Mouse (Mus musculus) left cerebral cortex, adult 2 months (tissue): ENCODE results near the gene Fermt2. TPM values are rescaled to one million over a fixed set of nuclear protein-coding genes. Genes with fewer than 3 reads are reported as not detected.
"Not testable (repeated sequence)": the region's sequence is repeated elsewhere in the genome, so short reads cannot be mapped to it uniquely, and the experiment has no call there.

ENCODE experiments used
- DNase-seq, 2 experiments: peaks; one replicate each; pipeline ENCODE4 v3.0.0; 2021 to 2022; ENCODE audit warnings: low spot score in 2 of 2, mixed read lengths in 1 of 2; ENCODE audit errors: extremely low spot score in 1 of 2
- H3K27ac ChIP-seq: fragments of 200-600 bp; 2 replicates; pipeline ENCODE4 v1.8.1; 2022
- H3K4me3 ChIP-seq: fragments of 200-600 bp; 2 replicates; pipeline ENCODE4 v1.8.1; 2022
- CTCF ChIP-seq: fragments of 200-600 bp; IDR thresholded peaks from 2 replicates; pipeline ENCODE4 v1.8.1; 2022; ENCODE audit warnings: antibody characterized with exemption, mild to moderate bottlenecking, moderate library complexity
- intact Hi-C: fragments of 180-260 bp; cut with DNase I; formaldehyde crosslinking; loops from one replicate; pipeline ENCODE4 v1.15.1; 2025
- total RNA-seq, 2 experiments: library from RNA; stranded (reverse); gene quantifications; 2 replicates each; pipeline ENCODE4 v1.2.3; 2021

Fermt2 gene
- total RNA-seq, 2 experiments from 2014 or later, result 98.1 to 105 TPM

GRCm38 (mm10) chr14:45507447-45507846 is 22.5 kb downstream of the Fermt2 start:
- intact Hi-C loops, result no loop called here
- H3K4me3 ChIP-seq, result no peak overlapping the region
- peak overlapping the region; percentile 3; the same call in 1 of the 2 replicates for H3K27ac ChIP-seq
- TF ChIP-seq CTCF, result no peak
- no peak for DNase-seq

- no peak overlapping the region for H3K4me3 ChIP-seq
- H3K27ac ChIP-seq, result peak overlapping the region; percentile 3; the same call in 1 of the 2 replicates
- TF ChIP-seq CTCF, result peak; percentile 7
- DNase-seq, result peak in 1 of 2 experiments; percentile 32
- intact Hi-C loops, result no loop called here
Observed at GRCm38 (mm10) chr14:45507032-45507431, 22.9 kb downstream of the Fermt2 start.

- no peak for TF ChIP-seq CTCF
- no peak overlapping the region for H3K27ac ChIP-seq
- no peak for DNase-seq
- intact Hi-C loops, result no loop called here
- no peak overlapping the region for H3K4me3 ChIP-seq
Observed at GRCm38 (mm10) chr14:45506165-45506564, 23.8 kb downstream of the Fermt2 start.

GRCm38 (mm10) chr14:45504422-45505113 is 25.4 kb downstream of the Fermt2 start:
- H3K27ac ChIP-seq, result peak overlapping the region; percentile 1; the same call in 1 of the 2 replicates
- H3K4me3 ChIP-seq, result no peak overlapping the region
- intact Hi-C loops, result no loop called here
- DNase-seq, result no peak
- no peak for TF ChIP-seq CTCF

GRCm38 (mm10) chr14:45503934-45504333 is 26.0 kb downstream of the Fermt2 start:
- TF ChIP-seq CTCF, result no peak
- DNase-seq, result no peak
- intact Hi-C loops, result no loop called here
- H3K27ac ChIP-seq, result peak overlapping the region; percentile 24
- no peak overlapping the region for H3K4me3 ChIP-seq

- Histone ChIP-seq H3K27ac (no peak overlapping the region), H3K4me3 (no peak overlapping the region)
- no peak for DNase-seq
- intact Hi-C loops, result no loop called here
- no peak for TF ChIP-seq CTCF
Observed at GRCm38 (mm10) chr14:45500052-45500451, 29.9 kb downstream of the Fermt2 start.

- no peak overlapping the region for H3K4me3 ChIP-seq
- no peak overlapping the region for H3K27ac ChIP-seq
- TF ChIP-seq CTCF, result no peak; the same call in 1 of the 2 replicates
- no peak for DNase-seq
- intact Hi-C loops, result no loop called here
Observed at GRCm38 (mm10) chr14:45497116-45497515, 32.8 kb downstream of the Fermt2 start.

GRCm38 (mm10) chr14:45495810-45496209 is 34.1 kb downstream of the Fermt2 start:
- H3K27ac ChIP-seq, H3K4me3 ChIP-seq, intact Hi-C loops, DNase-seq: not testable (repeated sequence)

GRCm38 (mm10) chr14:45493891-45494290 is 36.0 kb downstream of the Fermt2 start:
- Histone ChIP-seq H3K4me3 (no peak overlapping the region), H3K27ac (no peak overlapping the region)
- intact Hi-C loops, result no loop called here
- DNase-seq, result no peak
- TF ChIP-seq CTCF, result no peak

GRCm38 (mm10) chr14:45492668-45493067 is 37.2 kb downstream of the Fermt2 start:
- intact Hi-C loops, result no loop called here
- Histone ChIP-seq H3K27ac (no peak overlapping the region), H3K4me3 (no peak overlapping the region)
- peak; percentile 34 for TF ChIP-seq CTCF
- no peak for DNase-seq

- intact Hi-C loops, result no loop called here
- Histone ChIP-seq H3K4me3 (no peak overlapping the region), H3K27ac (no peak overlapping the region)
- no peak for DNase-seq
- no peak for TF ChIP-seq CTCF
Observed at GRCm38 (mm10) chr14:45492038-45492437, 37.9 kb downstream of the Fermt2 start.

- H3K4me3 ChIP-seq, DNase-seq, H3K27ac ChIP-seq, intact Hi-C loops: not testable (repeated sequence)
Observed at GRCm38 (mm10) chr14:45487201-45487600, 42.7 kb downstream of the Fermt2 start.

- H3K27ac ChIP-seq, intact Hi-C loops, DNase-seq: not testable (repeated sequence)
Observed at GRCm38 (mm10) chr14:45483361-45483760, 46.6 kb downstream of the Fermt2 start.

More at GRCm38 (mm10) chr14:45483361-45483760, 46.6 kb downstream of the Fermt2 start:
- H3K4me3 ChIP-seq, result not testable (repeated sequence)
